Mouse (Mus musculus) cerebellum, adult 9-11 months (tissue): ENCODE data around the gene Irf4.

Experiments
- DNase-seq: peaks from one replicate; pipeline ENCODE4 v3.0.0; 2022

Gene Irf4

DNA sequence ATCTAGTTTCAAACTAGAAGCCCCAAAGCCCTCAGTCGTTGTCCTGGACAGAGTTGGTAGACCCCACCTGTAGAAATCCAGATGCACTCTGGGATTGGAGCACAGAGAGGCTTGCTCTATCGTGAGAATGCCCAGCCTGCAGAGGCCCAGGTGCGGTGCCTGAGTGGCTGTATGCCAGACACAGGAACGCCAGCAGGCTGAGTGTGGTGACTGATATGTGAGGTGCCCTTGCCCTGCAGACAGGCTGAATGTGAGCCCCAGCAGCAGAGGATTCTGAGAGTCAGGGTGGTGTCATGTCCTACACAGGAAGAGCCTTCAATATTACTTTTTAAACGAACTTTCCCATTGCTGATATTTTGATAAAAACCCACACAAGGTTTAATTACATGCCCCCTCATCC, 16.9 kb downstream of the Irf4 start:
- DNase-seq: no peak

DNA sequence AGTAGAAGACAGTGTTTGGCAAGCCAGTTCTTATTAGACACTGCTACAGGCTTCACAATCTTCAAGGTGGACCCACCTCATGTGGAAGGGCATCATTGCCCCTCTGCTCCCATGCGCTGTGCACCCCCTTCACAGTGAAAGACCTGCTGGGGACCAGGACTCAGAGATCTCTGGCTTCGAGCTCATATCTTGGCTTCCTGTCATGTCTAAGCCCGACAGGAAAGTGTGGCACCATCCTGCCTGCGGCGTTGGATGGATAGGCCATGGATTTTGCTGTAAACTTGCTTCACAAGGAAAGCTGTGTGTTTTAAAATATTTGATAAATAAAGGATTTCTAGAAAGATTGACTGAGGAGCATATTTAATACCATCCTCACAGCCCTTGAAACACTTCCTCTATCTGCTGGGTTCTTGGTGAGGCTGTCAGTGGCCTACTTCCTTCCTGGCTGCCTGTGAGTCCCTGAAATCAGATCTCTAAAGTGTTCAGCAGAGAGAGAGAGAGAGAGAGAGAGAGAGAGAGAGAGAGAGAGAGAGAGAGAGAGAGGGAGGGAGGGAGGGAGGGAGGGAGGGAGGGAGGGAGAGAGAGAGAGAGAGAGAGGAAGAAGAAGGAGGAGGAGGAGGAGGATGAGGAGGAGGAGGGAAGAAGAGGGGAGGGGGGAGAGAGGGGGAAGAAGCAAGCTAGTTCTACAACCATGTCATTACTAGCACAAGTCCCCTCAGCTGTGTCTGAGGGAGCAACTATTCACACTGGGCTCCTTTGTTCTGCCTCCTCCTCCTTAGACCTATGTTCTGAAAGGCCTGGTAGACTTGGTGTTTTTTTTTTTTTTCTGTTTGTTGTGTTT, 17.8 kb downstream of the Irf4 start:
- DNase-seq: no peak

DNA sequence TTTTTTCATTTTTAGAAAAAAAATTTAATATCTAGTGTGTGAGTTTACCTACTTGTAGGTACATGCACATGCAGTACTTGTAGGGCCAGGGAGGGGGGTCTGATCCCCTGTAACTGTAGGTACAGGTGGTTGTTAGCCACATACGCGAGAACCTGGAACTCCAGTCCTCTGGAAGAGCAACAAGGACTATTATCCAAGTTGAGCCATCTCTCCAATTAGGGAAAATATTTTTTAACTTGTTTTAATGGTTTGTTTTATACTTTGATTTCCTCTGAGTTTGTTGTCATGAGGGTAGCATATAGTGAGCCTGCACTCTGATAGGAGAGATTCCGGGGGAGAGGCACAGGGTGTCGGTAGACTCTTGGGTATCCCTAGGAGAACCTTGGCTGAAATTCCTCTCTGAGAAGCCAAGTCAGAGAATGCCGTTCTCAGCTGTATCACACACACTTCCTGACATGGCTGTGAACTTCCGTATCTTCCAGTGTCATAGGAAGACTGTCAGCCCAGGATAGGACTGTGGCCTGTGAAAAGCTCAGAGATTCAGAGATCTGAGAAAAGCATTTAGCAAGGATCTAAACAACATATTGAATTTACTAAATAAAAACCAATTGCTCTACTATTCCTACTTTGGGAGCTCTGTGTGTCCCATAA, 18.6 kb downstream of the Irf4 start:
- DNase-seq: no peak

DNA sequence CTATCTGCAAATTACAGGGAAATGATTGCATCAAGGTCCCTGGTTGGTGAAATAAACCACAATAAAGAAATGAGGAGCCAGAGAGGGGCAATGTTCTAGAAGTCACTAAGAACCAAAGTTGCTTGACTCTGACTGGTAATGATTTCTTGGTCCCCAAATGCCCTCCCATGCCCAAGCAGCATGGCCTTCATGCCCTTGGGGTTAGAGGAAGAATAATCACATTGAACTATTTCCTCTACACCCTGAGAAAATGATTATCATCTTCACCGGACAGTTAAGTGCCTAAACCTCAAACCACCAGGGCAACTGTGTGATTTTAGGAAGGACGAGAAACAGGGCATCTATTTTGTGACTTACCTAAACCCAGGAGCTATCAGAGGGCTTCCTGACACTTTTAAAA, 27.0 kb downstream of the Irf4 start:
- DNase-seq: no peak

DNA sequence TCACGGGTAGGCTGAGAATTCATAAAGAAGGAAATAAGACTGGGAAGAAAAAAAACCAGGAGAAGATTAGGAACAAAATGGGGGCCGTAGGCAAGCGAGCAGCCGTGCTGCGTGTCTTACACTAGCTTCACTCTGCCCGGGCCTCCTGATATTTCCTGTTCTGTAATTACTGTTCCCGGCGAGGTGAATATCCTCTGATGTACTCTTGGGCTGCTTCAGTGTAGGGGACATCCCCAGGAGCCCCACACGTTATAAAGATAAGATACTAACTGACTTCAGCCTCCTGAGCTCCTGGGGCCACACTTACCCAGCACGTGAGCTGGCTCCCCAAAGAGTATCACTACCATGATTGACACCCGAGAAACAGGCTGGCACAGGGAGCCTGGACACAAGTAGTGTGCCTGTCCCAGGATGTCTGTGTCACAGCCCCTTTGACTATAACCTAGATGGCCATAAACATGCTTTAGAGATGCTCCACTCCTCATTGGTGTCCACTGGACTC, 28.7 kb downstream of the Irf4 start:
- no peak for DNase-seq

DNA sequence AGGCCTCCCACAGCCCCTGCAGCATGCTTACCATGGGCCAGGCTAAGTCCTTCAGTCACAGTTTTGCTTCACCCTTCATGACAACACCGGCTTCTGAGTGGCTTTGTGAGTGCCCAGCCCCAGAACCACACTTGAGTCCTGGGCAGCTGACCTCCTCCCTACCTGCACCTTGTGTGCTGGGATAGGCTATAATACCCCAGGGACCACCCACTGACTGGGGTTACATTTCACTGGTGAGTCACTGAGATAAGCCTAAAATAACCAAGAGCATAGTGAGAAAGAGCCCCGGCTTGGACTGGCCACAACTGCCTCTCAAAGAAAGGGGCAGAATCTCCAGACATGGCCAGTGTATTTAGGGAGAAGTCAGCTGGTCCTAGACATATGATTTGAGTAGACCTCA, 32.9 kb downstream of the Irf4 start:
- DNase-seq: no peak

DNA sequence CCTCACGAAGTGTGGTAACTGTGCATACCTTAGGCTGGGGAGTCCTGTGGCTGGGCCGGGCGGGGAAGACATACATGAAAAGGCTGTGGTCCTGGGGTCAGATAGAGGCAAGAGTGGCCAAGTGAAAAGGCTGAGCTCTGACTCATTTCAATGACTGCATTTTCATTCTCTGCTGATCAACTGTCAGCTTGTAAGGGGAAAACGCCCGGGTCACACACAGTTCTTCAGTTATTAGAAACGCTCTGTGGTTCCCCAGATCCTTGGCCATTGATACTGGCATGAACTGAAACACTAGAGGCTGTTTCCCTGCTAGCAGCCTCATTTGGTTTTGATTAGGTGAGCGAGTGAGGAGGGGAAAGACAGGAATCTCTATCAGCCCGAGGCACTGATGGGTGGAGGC, 33.4 kb downstream of the Irf4 start:
- no peak for DNase-seq

DNA sequence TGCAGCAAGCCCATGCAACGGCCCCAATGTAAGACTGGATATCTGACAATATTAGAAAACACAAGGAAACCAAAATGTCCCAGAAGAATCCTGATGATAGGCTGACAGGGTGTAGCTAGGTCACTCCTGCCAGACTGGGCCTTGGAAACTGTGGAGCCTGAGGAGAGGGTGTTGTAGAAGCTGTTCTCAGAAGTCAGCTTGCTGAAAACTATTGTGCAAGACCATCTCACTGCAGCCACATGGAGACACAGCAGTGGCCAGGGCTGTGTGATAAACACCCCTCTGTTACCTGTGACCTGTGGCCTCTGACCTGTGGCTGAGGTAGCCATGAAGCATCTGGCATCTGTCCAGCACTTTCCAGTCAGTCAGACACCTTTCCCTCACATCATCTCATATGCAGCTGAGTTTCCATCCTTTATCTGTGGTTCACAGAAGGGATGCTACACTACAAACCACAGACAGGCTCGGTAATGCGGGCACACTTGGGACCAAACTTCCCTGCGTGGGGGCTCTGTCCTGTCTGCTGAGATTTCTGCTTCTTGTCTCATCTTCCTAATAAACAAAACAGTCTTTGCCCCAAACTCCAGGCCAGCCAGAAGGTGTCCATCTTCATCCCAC, 36.5 kb downstream of the Irf4 start:
- no peak for DNase-seq

DNA sequence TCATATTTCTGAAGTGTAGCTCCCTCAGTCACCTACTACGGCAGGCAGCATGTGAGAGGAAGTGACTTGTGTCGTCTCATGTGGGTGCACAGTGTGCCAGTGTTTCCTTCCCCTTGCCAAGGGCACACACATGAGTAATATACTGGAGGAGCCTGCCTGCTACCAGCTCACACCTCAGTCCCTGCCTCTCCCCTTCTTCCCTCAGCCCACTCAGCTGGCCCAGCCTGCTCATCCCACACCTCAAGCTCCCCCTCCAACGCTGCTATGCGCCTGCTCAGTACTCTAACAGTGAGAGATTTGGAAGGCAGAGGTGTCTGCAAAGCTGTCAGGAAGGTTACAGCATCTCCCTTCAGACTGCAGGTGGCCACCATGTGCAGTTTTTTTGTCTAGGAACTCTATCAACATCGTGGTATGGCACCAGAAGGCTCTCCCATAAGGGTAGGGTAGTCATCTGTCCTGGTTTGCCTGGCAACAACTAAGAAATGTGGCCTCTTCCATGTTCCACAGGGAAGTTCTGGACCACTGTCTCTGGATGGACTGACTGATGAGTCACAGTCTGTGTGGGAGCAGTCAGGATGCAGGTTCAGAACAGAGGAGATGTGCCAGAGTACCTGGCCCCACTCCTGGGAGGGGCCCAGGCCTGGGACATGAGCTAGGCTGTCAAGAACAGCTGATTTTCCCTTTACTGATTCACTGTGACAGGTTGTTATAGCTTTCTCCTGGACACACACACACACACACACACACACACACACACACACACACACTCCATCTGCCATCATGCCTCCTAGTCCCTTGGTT, 37.4 kb downstream of the Irf4 start:
- no peak for DNase-seq

DNA sequence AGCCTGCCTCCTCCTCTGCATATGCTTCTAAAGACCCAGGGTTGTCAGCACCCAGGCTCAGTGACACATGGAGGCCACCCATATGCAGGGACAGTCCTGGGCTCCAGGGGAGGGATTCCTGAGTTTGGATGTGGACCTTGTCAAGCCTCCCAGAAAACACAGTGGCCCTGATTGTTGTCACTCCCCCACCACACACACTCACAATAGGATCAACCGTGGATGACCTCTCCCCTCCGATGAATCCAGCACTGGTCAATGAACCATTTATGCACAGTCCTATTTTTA, 38.0 kb downstream of the Irf4 start:
- no peak for DNase-seq

DNA sequence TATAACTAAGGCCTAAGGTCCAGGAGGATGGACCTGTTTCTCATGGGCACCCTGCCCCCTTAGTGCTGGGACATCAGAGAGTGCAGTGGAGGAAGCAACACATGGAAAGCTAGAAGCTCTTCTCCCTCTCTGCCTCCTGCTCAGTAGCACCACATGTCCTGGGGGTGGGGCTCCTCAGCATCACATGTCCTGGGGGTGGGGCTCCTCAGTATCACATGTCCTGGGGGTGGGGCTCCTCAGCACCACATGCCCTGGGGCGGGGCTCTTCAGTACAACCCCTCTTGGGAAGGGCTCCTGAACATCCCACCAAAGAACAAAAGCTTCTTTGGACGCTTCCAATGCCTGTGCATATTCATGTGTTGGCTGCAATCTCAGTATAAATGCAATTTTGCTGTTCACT, 38.5 kb downstream of the Irf4 start:
- DNase-seq: no peak

DNA sequence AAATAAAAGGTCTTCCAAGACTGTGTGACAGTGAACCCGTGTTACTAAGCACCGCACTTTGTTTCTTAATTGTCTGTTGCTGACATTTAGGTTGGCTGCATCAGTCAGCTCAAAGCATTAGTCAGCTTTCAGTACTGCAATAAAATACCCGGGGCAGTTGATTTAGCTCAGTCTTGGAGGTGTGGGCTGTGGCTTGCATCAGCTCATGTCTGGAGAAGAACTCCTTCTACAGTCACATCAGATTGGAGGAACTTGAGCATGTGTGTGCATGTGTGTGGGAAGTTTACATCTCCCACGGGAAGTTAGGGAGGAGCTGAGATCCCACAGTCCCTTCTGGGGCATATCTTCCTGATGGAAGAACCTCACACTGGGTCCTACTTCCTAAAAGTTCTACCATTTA, 38.9 kb downstream of the Irf4 start:
- DNase-seq: no peak

DNA sequence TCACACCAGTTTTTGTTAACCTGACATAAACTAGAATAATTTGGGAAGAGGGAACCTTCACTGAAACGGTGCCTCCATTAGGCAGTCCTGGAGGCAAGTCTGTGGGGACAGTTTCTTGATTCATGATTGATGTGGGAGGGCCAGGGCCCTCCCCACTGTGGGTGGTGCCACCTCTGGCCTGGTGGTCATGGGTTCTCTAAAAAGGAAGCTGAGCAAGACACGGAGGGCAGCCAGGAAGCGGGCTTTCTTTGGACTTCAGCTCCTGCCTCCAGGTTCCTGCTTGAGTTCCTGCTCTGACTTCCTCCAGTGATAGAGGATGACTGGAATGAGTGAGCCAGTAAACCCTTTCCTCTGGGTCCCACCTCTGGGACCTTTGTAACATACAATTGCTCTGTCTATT, 39.4 kb downstream of the Irf4 start:
- no peak for DNase-seq

DNA sequence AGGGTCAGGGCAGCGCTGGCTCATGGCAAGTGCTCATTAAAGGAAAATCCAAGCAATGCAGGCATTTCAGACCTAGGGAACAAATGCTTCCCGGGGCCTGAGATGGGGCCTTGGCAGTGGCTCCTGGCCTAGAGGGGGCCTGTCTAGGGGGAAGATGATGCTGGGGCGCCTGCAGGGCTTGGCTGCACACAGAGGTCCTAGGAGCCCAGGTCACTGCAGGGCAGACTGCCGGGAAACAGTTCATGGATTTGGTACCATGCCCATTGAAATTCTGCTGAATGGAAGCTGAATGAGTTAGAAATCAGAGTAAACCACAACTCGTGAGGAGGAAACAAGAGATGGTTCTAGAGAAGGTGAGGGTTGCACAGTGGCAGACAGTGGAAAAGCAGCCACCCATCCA, 41.0 kb downstream of the Irf4 start:
- no peak for DNase-seq

DNA sequence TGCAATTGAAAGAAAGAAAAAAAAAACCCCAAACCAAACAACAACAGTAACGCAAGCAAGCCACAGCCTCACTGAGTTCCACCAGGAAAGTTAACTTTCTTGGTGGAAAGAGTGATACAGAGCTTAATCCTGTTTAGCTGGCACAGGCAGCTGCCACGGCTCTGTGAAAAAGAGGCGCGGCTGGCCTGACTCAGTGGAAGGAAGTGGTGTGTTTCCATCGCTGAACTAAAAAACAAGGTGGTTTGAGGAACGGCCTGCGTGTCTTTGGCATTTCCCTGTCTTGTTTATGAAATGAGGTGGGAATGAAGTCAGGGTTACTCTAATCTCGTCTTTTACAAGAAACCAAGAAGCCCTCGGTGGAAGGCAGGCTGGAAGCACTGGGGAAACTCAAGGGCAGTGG, 43.3 kb downstream of the Irf4 start:
- DNase-seq: no peak

DNA sequence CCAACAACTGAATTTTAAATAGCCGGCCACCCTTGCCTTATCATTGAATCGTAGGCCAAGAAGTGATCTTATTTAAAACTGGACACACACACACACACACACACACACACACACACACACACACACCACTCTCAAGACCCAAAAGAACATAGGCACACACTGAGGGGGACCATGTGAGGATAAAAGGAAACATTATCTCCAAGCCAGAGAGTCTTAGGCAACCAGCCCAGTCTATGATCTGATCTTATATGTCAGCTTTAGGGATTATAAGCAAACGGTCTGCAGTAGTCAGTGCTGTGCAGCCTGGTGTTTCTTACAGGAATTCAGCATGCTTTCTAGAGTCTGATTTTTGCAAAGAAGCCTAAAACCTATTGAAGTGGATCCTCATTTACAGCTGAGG, 43.7 kb downstream of the Irf4 start:
- DNase-seq: no peak

DNA sequence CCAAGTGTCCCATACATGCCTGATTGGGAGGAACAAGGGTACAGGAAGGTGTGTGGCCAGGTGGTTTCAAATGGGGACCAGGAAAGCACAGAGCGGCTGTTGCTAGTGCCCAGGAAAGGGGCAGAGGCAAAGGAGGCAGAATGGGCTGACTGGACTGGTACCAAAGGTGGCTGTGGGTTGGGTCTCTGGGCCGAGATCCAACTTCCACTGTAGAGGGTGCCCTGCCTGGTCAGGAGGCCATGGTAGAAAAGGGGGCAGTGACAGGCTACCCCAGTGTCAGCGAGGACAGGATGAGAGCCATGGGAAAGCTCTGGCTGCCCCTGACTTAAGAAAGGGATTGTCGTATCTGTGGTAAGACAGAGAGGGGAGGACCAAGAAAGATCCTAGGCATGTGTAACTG, 44.2 kb downstream of the Irf4 start:
- DNase-seq: no peak

DNA sequence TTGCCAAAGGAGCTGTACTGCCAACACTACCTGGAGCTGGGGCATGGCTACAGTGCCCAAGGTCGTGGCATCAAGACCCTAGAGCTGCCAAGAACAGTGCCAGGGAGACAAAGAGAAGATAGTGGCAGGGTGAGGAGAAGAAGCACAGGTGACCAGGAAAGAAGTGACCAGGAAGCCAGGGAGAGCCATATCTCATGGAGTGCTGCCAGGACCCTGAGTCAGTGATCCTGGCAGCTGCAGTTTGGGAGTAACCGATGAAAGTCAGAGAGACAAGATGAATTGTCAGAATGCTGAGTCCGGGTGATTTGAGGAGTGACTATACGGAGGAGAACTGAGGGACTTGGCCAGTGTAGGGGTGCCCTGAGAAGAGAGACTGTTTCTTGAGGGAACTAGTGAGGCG, 44.6 kb downstream of the Irf4 start:
- no peak for DNase-seq

DNA sequence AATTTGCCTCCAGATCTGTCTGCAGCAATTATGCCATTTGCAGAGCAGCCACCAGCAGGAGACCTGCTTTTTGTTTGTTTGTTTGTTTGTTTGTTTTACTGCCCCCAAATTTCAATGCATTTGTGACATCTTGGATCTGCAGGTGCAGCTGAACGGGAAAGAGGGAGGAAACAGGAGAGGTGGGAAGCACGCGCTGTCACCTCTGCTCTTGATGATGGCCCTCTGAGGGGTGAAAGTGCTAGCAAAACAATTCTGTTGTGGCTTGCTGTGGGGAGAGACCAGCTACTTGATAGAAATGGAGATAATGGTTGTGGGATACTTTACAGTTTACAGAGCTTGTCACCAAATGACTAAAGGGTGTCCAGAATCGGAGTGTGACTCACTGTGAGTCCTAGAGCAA, 46.9 kb downstream of the Irf4 start:
- DNase-seq: no peak

DNA sequence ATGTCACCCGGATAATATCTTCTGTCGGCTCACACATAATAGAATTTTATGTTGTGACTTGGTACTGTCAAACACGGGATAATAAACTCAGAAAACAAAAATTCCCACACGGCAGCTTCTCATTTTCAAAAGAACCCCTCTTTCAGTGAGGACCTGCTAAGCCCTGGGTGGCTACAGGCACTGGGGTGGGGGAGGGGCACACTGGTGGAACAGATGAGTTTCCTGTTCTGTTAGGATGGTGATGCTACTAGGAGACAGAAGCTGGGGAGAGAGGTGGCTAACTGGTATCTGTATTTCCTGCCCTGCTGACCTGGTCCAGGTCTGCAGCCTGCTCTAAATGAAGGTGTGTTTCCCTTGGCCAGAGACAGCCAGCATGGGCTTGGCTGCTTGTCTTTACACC, 52.9 kb downstream of the Irf4 start:
- DNase-seq: no peak

DNA sequence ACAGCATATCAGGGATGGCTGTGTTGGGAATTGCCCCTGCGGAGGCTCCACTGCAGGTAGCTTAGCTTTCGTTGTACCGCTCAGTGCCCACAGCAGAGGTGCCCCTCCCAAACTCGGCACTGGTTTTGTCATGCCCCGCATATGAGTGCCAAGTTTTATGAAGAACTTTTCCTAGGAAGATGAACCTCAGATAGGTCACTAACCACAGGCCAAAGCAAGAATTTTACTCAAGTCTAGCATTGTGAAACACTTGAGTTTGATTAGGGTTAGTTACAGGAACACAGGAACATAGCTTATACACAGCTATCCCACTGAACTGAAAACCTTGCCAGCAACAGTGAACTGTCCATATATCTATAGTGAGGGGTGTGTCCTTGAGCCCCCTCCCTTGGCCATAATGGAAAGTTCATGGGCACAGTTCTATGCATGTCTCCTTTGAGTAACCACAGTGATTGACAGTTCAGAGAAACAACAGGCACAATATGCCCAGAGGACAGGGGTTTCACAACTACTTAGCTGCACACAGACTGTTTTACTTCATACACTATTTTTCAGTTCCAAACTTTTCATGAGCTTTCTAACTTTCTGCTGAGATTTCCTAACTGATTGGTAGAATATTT, 53.4 kb downstream of the Irf4 start:
- no peak for DNase-seq

DNA sequence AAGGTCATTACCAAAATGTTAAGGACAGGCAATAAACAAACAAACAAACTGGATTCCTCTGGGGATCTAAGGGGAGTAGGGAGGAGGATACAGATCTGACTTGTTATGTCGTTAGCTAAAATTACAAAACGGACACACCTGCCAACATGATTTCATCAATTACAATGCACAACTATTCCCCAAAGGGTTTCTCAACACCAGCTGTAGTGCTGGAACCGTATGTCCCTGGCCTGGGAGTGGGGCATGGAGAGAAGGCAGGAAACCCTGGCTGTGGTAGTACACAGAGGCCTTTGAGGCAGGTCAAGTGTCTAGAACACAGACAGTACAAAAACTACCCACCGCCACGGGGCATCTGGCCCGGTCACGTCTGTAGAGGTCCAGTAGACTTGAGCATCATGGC, 60.2 kb downstream of the Irf4 start:
- no peak for DNase-seq

DNA sequence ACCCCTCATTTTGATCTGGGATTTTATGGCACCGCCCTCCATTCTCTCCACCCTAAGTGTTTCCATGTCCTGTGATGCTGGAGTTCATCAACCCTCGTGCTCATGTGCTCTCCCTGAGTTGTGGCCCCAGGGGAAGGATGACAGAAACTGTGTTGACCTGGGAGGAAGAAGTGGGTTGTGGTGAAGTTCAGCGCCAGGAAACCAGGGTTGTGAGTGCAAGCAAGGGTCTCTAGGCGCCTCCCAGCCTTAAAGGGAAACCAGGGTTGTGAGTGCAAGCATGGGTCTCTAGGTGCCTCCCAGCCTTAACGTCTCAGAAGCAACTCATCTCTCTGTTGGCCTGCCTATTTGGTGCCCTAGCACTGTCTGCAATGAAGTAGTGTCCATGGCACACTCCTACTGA, 64.4 kb downstream of the Irf4 start:
- DNase-seq: no peak
